Mouse (Mus musculus) layer of hippocampus, adult 9-10 months (tissue): Measurements from ENCODE around the gene Ier2.

ENCODE experiments used
- DNase-seq: peaks from one replicate; pipeline ENCODE4 v3.0.0; 2022; ENCODE audit warnings: low spot score

The Ier2 gene

GRCm38 (mm10) chr8:84661961-84662571, 586 bp downstream of the Ier2 start:
- DNase-seq: no peak

DNA sequence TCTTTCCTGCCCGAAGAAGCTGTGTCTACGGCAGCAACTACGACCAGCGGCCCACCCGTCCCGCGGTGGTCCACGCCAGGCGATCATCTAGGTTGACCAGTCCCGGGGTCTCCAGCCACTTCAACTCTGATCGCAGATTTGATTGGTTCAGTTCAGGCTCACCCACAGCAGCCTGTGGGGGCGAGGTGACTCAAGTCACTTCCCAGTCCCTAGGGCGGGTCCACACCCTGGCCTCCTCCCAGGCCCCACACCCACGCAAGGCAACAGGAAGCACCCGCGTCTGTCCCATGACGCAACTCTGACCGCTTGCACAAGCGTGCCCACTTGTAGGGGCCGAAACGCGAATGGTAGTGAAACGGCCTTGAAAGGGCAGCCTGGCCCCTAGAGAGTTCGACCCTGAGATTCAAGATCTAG, 1.2 kb downstream of the Ier2 start:
- no peak for DNase-seq

DNA sequence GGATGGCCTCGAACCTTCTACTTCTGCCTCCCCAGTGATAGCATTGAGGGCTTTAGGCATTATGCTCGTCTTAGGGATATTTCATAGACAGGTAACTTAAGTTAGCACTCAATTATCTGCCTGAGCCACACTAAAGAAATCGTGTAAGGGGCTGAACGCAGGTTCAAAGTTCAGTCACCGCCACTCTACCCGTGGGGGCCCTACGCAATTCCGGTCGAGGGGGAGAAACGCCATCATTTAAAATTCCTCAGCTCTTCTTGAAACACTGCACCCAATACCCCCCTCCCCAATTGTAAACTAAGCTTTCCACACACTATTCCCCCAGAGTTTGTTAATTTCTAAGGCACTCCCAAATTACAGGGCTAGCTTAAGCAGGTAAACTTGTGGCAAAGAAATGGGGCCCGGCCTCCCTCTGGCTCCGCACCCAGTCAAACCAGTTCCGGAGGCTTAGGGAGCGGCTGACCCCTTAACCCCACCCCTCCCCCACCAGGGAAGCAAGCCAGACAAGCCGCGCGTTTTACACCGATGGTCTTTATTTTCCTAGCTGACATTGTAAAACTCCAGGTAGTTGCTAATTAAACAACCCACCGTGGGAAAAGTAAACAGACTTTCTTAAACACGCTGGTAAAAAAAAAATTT, 1.7 kb downstream of the Ier2 start:
- no peak for DNase-seq

DNA sequence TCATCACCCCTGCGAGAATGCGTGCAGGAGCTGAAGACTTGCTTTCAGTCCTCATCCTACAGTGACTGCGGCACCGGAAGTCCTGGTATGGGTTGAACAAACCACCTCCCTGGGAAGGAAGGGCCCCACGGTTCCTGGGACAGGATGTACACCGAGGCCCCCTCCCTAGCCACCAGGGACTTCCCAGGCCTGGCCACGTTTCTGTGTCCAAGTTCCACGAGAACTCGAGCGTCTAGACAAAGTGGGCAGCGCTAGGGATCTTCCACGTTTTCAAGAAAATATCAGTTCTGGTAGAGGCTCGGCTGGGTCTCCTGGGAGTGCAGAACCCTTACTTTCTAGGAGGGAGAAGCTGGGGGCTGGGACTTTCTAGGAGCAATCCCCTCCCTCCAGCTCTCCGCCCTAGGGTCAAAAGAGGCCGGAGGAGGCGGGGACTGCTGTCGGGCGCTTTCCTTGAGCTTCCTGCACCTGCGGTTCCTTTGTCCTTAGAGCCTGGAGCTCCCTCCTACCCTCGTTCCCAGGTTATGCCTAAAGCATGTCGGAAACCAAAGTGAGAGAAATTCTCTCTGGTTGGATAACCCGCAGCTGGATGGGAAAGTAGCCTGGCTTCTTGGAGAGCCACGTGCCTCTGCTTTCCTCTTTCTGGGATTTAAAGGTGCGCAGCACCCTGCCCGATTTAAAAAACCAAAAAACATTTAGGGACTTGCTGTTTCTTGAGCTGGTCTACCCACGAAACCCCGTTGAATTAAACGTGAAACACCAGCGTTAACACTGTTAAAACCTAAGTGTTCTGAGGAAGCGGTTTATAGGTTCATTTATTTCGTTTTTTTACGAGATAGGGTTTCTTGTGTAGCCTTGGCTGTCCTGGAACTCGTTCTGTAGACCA, 2.5 kb downstream of the Ier2 start:
- DNase-seq: no peak

GRCm38 (mm10) chr8:84658951-84659350, 3.7 kb downstream of the Ier2 start:
- DNase-seq: no peak

DNA sequence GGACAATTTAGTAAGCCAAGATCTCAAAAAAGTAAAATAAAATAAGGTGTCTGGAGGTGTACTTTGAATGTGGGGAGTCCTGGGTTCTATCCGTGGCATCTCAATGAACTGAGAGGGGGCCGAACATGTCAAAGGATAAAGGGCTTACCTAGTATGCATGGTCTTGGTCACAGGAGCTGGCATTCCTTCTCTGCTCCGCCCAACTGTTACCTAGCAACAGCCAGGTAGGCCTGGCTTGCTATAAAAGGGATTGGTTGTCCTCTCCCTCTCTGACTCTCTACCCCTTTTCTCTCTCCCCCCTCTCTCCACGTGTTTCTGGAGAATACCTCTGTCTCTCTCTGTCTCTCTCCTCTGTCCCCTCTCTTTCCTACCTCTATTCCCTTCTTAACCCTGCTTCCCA, 5.0 kb downstream of the Ier2 start:
- no peak for DNase-seq

- no peak for DNase-seq
These were observed 5.4 kb downstream of the Ier2 start for GRCm38 (mm10) chr8:84657203-84657602.

- no peak for DNase-seq
These were observed 6.0 kb downstream of the Ier2 start for GRCm38 (mm10) chr8:84656641-84657126.

- no peak for DNase-seq
These were observed 6.5 kb downstream of the Ier2 start for GRCm38 (mm10) chr8:84656191-84656525.

DNA sequence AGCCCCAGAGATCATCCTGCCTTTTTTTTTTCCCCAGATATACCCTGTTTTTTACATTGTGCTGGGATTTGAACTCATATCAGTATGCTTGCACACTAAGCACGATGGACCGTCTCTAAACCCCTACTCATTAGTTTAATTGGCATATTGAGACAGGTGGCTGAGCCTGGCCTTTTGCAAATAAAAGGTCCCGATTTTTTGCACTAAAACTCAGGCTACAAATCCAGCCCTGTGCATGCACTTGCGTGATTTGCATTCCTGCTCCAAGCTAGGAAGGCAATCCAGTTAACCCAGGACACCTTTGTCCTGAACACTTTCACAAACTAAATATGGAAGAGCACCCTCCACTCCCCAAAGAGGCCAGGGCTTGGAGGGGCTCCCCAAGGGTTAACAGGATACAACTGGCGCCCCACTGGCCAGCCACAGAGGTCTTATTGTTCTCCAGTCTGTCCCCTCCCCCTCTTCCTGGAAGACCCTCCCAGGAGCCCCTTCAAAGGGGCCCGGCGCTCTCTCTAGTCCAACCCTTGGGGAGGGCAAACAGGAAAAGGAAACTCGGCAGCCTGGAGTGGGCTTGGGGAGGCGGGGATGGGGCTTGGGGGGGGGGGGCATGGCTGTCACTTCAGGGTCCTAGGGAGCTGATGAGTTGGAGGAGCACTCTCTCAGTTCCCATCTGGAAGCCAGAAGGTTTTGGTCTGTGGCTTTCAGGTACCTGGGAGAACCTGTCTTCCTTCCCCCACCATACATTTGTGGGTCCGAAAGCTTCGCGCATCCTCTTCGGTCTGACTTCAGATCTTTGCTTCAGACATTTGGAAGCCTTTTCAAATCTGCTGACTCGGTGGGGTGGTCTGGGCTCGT, 7.1 kb downstream of the Ier2 start:
- no peak for DNase-seq

DNA sequence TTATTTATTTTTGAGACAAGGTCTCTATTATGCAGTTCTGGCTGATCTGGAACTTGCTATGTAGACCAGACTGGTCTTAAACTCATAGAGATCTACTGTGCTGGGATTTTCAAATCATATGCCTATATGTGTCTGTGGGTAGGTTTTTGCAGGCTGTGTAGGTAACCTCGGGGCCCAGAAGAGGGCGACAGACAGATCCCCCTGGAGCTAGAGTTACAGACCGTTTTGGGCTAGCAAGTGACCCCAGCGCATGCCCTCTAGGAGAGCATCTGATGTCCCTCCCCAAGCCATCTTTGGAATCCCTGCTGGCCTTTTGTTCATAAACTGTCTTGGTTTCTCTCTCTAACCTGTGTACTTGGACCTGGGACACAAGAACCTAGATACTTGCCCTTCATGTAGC, 8.1 kb downstream of the Ier2 start:
- DNase-seq: no peak

GRCm38 (mm10) chr8:84653092-84653631, 9.5 kb downstream of the Ier2 start:
- no peak for DNase-seq

GRCm38 (mm10) chr8:84650213-84650612, 12.4 kb downstream of the Ier2 start:
- no peak for DNase-seq

GRCm38 (mm10) chr8:84647461-84647901, 15.2 kb downstream of the Ier2 start:
- no peak for DNase-seq

DNA sequence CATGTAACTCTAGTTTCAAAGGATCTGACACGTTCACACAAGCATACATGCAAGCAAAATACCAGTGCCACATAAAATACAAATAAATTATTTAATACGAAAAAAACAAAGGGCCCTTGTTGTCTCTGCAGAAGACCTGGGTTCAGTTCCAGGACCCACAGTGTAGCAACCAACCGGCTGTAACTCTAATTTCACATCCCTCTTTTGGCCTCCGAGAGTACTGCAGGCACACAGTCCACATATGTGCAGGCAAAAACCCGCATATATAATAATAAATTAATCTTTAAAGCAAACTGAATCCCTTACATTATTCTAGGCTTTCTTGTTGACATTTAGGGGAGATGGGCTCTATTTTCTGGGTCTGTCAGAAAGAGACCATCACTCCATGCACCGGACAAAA, 15.9 kb downstream of the Ier2 start:
- DNase-seq: no peak

DNA sequence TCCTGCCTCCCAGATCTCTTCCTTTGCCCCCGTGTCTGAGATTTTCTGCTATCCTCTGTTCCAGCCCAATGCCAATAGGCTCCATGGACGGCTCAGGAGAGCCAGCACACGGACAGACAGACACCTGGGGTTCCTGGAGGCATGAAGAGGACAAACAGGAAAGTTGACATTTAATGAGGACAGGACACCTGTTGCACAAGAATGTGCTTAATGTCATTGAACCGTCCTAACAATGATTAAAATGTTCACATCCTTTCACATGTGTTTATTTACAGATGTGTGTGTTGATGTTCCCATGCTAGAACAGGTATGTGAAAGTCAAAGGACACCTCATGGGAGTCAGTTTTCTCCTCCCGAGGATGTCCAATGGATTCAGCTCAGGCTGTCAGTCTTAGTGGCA, 19.6 kb downstream of the Ier2 start:
- no peak for DNase-seq

DNA sequence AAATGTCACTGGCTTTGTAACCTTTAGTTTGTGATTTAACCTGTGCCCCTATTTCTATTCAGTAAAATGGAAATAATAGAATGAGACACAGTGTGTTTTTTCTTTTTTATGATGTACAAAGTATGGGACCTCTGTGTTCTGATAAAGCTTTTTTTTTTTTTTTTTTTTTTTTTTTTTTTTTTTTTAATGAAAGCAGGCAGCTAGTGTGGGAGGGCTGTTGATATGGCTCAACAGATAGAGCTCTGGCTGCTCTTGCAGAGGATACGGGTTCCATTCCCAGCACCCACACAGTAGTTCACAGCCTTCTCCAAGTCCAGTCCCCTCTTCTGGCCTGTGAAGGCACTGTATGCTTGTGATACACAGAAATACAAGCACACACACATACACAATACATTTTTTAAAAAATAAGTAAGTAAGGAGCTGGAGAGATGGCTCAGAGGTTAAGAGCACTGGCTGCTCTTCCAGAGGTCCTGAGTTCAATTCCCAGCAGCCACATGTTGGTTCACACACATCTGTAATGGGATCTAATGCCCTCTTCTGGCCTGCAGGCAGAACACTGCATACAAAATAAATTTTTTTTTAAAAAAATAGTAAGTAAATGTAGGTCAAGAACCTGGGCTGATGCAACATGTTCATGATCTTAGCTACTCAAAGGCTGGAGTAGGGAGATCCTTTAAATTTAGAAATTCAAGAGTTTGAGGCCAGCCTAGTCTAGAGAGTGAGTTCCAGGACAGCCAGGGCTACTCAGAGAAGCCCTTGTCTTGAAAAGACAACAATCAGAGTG, 20.9 kb downstream of the Ier2 start:
- no peak for DNase-seq

DNA sequence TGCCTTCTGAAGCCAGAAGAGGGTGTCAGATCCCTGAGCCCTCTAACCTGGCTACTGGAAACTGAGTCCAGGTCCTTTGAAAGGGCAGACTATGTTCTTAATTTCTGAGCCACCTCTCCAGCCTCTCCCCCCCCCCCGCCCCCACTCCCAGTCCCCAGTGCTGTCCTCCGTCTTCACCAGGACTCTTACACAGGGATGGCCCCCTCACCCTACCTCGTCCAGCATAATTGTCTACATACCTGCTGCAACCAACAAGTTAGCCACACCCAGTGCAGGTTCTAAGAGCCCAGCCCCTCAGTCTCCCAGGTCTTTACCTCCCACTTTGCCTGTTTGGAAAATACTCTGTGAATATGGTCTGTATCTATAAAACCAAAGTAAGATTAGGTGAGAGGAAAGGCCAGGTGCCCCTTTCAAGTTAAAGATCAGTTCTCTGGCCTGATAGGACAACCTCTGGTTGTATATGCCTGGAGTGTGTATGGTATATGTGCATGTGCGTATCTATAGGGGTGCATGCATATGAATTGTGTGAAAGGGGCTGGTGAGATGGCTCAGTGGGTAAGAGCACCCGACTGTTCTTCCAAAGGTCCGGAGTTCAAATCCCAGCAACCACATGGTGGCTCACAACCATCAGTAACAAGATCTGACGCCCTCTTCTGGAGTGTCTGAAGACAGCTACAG, 21.9 kb downstream of the Ier2 start:
- DNase-seq: no peak

DNA sequence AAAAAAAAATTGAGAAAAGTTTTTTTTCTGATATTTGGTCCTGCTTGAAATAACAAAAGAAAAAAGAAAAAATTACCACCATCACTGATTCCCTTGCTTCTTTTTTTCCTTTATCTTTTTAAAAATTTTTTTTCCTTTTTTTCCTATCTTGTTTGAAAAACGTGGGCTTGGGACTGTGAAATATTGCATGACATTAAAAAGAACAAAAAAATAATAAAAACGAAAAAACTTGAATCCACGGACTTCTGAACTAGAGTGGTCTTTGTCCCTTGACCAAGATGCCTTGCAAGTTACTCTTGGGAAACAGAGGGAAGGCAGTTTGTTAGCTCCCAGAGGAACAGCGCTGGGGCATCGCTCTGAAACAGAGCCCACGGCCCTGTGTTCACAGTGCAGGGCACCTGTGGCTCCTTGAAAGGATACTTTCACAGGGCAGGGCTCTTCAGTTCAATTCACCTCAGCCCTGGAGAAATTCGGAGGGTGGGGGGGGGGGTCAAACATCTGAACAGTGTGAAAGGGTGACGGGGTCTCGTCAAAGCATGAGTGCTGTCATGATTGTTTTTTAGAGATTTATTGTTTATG, 22.6 kb downstream of the Ier2 start:
- no peak for DNase-seq
